Mouse (Mus musculus): ENCODE measurements around the gene Copa.

- TF ChIP-seq EP300 (IDR thresholded peaks at IDR 0.05; ENCODE audit: low read depth in 1 of 2, low read length in 2 of 2) (no peak), CHD2 (IDR thresholded peaks at IDR 0.05; ENCODE audit: low read length) (no peak), POLR2A (IDR thresholded peaks at IDR 0.05; ENCODE audit: control insufficient read depth in 1 of 2, insufficient read depth in 1 of 2, low read depth in 1 of 2, low read length in 2 of 2, poor library complexity in 1 of 2) (no peak), ZMIZ1 (IDR thresholded peaks at IDR 0.05; ENCODE audit: low read depth, low read length) (no peak), MXI1 (IDR thresholded peaks at IDR 0.05; ENCODE audit: low read depth, low read length) (no peak), CTCF (IDR thresholded peaks at IDR 0.05 in 2 of 3, conservative IDR thresholded peaks at IDR 0.05 in 1 of 3; ENCODE audit: control insufficient read depth in 1 of 3, insufficient read depth in 1 of 3, low read depth in 2 of 3, low read length in 3 of 3, poor library complexity in 1 of 3, severe bottlenecking in 1 of 3) (no peak), MAX (IDR thresholded peaks at IDR 0.05; ENCODE audit: low read length) (no peak), CHD1 (IDR thresholded peaks at IDR 0.05; ENCODE audit: low read depth, low read length) (no peak), MAZ (IDR thresholded peaks at IDR 0.05; ENCODE audit: low read depth, low read length) (no peak), ZKSCAN1 (IDR thresholded peaks at IDR 0.05; ENCODE audit: low read depth, low read length) (no peak)
Observed at GRCm38 (mm10) chr1:172124572-172124971, 42.2 kb downstream of the Copa start.
